Comparison of ENCODE assay signal across 9 mouse cellular contexts in genomic region chr5:139619301-139620161, GRCm38 (mm10).
A peak's percentile ranks its signal among the peaks of the same experiment; 100 is the strongest.
DNase-seq lines count a peak whose midpoint lies in the region; ATAC-seq lines count a peak whose summit lies in the region.
"Had no signal": no experiment of that assay in that cellular context is flagged by ENCODE, and none has a peak within 500 bp of the region (broad histone marks: within the 10 kb centered on the region; RNA-seq: fewer than 3 reads in every experiment).

No protein-coding gene starts in this region.

- no peak for ATAC-seq in liver, embryonic 11.5 days (replicated peaks; ENCODE audit: low FRiP score)

- peak; percentile 38 for DNase-seq in liver, embryonic 11.5 days (ENCODE audit: low spot score)
- no peak for DNase-seq in liver
- DNase-seq in forelimb bud, embryonic 11.5 days (ENCODE audit: low read depth, low spot score): peak; percentile 76
- DNase-seq in midbrain, embryonic 10.5 days (ENCODE audit: low spot score): peak; percentile 34
- peak; percentile 32 for DNase-seq in yolk sac, embryonic 10.5 days (ENCODE audit: low spot score)
- DNase-seq in left cerebral cortex, postnatal 25 days (ENCODE audit: low spot score in 2 of 2): no peak
- no peak for DNase-seq in cerebellum, postnatal 25 days
- no peak for DNase-seq in T-cell, adult 2 months (ENCODE audit: low spot score)

- H3K4me2 ChIP-seq in liver, embryonic 11.5 days: no peak overlapping the region

- H3K27ac ChIP-seq in liver, embryonic 11.5 days (ENCODE audit: low read depth, low read length): no peak overlapping the region
- peak overlapping the region; percentile 53; the same call in 1 of the 2 replicates for H3K27ac ChIP-seq in midbrain, embryonic 10.5 days (replicated peaks)
- H3K27ac ChIP-seq: macrophage had no signal

- WGBS in liver, embryonic 11.5 days: 32% methylated on average over 36 of the region's 36 CpGs
- WGBS in midbrain, embryonic 10.5 days: 27% methylated on average over 36 of the region's 36 CpGs

- H3K4me3 ChIP-seq in liver, embryonic 11.5 days (ENCODE audit: low read depth, low read length): no peak overlapping the region
- peak overlapping the region; percentile 18 for H3K4me3 ChIP-seq in midbrain, embryonic 10.5 days

- H3K4me1 ChIP-seq in liver, embryonic 11.5 days (replicated peaks; ENCODE audit: control insufficient read depth, insufficient read depth, low read length): no peaks in the 10 kb centered on the region
- peaks cover 14% of the 10 kb centered on the region for H3K4me1 ChIP-seq in midbrain, embryonic 10.5 days

- no peaks in the 10 kb centered on the region for H3K9me3 ChIP-seq in liver, embryonic 11.5 days (ENCODE audit: control insufficient read depth, low read length)
- no peaks in the 10 kb centered on the region for H3K9me3 ChIP-seq in midbrain, embryonic 10.5 days (replicated peaks)

- H3K27me3 ChIP-seq in liver, embryonic 11.5 days (replicated peaks; ENCODE audit: control insufficient read depth, insufficient read depth, low read length): peaks cover 23% of the 10 kb centered on the region
- H3K27me3 ChIP-seq in midbrain, embryonic 10.5 days (ENCODE audit: low read depth, poor library complexity, severe bottlenecking): peaks cover 38% of the 10 kb centered on the region

- intact Hi-C loops in left cerebral cortex, postnatal 25 days (cut with DNase I): no loop called here

- no peaks in the 10 kb centered on the region for H3K36me3 ChIP-seq in liver, embryonic 11.5 days (ENCODE audit: control insufficient read depth, insufficient read depth, low read length)
- H3K36me3 ChIP-seq in midbrain, embryonic 10.5 days: no peaks in the 10 kb centered on the region

- no peak overlapping the region for H3K9ac ChIP-seq in liver, embryonic 11.5 days (ENCODE audit: low read depth, low read length)

Comparison
In these comparisons a context has a peak if more than half of its experiments do, and no peak if none do; other contexts are left out.
1. DNase-seq: peak in liver, embryonic 11.5 days (single experiment), forelimb bud, embryonic 11.5 days (single experiment), midbrain, embryonic 10.5 days (single experiment) and yolk sac, embryonic 10.5 days (single experiment); none in liver (single experiment), left cerebral cortex, postnatal 25 days (0 of 2), cerebellum, postnatal 25 days (0 of 2) and T-cell, adult 2 months (single experiment).